Mouse (Mus musculus) ES-CJ7 (cell line): Measurements from ENCODE around the gene Macrod2.

Source experiments
- DNase-seq: peaks from one replicate; pipeline ENCODE4 v3.0.0; 2011; ENCODE audit warnings: low read depth, low spot score

Macrod2 gene

DNA sequence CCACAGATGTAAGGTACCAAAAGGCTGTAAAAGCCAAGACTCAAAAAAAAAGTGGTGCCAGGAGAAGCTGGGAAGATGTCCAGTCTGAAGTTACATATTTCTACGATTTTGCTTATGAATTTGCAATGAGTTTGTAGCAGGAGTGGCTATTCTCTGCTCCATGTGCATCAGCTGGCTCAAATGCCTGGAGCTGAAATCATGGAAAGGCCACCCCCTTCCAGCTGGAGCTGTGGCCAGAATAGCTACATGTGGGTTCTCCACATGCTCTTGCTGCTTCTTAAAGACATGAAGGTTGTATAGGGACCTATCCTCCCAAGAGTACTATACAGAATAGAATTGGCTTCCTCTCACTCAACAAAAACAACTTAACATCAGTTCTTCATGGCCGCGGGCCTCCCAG, 1777.6 kb downstream of the Macrod2 start:
- no peak for DNase-seq

DNA sequence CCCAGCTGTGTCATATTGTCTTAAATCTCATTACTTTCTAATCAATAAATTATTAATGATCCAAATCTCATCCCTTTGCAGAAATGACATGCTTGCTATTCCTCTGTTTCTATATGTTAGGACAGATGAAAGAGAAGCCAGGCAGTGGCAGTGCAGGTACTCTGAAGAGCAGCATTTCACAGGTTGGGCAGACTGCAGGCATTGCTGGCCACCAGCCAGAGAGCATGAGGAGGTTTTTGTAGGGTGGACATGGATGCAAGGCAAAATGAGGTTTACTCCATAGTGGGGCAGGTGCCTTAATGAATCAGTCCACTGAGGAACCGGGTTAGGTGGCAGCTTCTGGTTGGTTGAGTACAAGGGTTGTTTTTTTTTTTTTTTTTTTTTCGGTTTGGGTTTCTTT, 1778.9 kb downstream of the Macrod2 start:
- no peak for DNase-seq

DNA sequence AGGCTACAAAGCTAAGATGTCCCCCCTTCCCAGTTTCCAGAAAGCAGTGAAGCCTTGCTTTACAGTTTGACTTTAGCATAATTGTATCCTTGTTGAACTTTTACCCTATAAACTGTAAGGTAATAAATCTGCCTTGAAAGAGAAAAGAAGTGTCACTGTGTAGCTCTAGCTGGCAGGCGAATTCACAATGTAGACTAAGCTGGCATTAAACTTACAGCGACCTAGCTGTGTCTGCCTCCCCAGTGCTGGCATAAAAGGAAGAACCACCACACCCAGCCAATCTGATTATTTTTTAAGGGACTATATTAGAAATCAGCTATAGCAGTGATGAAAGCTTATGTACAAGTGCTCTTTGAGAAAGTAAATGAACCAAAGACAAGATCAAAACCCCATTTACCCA, 1791.8 kb downstream of the Macrod2 start:
- DNase-seq = no peak

DNA sequence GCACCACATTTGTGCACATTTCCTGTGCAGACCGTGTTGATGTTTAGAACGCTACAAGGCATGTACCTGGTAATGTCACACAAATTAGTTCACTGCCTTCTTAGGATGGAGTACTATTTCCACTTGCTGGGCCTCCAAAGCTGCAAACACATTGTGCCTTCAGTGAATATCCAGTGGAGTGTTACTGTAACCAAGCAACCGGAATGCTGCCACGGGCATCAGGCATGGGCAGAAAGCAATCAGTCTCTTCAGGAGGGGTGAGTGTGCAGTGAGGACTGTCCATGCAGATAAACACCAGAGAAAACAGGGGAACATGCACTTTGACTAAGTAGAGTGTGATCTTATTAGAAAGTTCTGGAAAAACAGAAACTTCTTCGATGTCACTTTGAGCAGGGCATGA, 1792.3 kb downstream of the Macrod2 start:
- no peak for DNase-seq

DNA sequence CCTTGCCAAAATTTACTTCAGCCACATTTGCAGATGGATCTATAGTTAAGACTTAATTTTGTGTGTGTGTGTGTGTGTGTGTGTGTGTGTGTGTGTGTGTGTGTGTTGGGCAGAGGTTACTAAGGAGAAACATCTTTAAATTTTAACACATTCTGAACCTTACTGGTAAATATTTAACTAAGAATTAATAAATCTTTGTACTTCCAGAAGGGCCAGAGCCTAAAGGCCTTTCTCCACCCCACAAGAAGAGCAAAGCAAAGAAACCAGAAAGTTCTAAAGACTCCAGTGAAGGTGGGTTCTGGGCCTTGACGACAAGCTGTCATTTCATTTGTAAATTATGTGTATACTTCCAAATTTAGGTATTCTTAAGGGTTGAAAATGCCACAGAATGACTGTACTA, 1822.3 kb downstream of the Macrod2 start:
- DNase-seq = no peak

DNA sequence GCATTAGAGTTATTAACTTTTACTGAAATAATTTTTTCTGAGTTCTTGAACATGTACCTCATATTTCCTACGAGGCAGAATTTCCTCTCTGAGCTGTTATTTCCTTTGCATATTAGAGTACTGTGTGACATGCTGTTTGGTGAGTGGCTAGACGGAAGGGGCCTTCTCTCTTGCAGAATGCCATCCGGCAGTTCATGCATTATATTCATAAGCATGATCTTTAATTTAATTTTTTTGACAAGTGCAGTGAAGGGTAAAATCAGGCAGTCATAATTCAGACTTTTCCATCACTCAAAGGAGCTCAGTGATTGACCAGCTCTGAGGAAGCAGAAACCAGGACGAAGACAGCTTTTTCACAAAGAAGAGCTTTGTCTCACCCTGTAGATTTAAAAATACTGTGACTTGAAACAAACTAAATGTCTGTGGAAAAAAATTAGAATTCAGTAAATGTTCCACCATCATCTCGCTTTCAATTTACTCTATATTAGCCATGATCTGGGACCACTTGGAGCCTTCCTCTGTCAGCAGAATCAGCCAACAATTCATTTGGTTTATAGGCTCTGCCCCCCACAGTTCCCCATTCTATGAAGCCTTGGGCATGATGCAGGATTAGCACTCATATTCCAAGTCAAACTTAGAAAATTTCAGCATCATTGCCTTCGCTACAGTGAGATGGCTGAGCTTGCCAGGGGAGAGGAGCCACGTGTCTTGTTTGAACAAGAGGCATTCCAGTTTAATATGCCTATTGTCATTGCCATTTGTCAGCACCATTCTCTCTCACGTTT, 1827.2 kb downstream of the Macrod2 start:
- no peak for DNase-seq

DNA sequence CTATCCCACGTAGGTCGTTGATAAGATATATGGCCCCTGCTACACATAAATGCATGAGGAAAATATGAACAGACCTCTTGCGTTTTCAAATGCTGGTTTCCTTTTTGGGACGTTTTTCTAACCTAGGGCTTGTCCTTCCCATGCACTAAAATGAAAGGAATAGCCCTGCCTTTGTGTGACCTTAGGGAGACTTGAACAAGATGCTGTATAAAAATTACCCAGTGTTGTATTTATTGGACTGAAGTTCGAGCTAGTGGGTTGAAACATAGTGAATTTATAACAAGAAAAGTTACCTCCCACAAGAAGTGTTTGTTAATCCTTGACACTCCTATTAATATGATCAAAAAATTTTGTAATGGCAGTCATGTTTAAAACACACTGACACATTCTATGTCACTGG, 1827.8 kb downstream of the Macrod2 start:
- DNase-seq = no peak

DNA sequence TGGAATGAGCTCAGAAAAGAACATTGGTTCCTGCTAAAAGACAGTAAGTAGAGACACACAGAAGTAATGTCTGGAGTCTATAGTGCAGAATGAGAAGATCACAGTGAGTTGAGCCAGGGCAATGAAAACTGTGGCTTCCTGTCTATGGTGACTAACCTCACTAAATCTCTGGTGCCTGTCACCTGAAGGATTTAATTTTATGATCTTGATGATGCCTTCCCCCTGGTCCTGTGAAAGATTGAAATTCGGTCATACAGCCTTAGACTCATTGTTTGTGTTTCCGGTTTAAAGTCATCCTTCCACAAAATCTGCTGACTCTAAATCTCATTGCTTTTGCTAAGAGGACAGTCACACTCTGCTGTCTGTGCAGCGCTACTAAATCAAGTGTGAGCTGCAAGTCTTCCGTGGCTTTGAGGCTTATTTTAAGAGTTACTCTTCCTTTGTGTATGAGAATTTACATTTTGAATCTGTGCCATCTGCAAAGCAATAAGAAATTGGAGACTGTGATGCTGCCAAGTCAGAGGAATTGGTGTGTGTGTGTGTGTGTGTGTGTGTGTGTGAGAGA, 1836.0 kb downstream of the Macrod2 start:
- DNase-seq = no peak

DNA sequence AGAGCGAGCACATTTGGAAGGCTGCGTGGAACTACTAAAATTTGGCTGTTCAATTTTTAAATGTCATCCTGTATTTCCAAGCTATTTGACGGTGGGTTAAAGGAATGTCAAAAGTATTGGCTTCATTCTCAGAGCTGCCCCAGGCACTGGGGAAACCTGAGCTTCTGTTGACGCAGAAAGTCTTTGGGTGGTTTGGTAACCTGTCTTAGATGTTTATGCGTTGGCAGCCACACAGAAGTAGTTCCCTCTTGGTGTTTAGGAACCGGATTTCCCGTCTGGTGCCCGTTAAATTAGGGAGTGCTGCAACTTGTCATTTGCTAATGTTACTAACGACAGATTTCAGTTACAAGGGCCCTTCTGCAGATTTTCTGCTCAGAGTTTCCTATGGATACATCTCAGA, 1837.7 kb downstream of the Macrod2 start:
- DNase-seq = no peak

DNA sequence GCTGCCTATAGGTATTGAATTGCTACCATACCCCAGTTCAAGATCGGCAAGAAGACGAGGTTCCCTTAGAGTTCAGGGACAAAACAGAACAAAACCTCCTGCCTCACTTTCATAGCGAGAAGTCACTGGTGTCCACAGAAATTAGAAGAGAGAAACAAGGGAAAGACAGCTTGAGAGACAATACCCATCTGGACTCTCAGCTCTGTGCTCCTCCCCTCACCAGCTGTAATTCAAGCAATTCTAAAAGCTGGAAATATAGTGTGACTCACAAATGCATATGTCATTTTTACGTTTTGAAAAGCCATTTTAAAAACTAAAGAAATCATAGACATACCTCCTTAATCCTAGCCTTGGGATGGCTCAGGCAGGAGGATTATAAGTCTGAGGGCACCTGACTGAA, 1848.4 kb downstream of the Macrod2 start:
- DNase-seq = no peak

DNA sequence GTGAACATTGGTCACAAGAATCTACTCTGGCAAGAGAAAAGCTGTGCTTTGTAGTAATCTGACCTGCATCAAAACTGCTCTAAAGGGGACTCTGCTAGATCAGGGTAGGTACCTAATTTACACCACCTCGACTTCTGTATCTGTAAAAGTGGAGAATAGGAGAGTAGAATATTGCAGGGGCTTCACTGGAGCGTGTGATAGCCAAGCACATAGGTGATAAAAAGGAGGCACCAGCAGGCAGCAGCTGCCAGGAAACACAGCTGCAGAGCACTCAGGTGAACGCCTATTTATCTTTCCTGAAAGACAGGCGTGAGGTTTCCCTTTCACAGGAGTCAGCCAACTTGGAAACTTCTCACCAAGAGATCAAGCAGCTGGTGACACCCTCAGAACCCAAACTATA, 1855.3 kb downstream of the Macrod2 start:
- no peak for DNase-seq

DNA sequence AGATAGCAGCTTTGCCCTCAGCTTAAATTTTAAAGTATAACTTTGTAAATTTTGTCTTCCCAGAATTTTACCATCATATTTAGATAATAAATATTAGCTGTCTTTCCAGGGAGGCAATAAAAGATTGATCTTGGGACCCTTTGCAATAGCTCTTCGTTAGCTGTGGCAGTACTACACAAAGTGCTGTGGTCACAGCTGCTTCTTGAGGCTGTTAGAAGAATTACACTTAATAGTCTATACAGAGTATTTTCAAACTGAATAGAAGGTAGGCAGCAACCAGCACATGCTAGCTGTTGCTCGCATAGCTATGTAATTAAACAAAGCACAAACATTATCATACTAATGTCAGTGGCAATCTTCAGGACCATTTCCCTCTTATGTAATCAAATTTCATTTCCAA, 1856.4 kb downstream of the Macrod2 start:
- no peak for DNase-seq

DNA sequence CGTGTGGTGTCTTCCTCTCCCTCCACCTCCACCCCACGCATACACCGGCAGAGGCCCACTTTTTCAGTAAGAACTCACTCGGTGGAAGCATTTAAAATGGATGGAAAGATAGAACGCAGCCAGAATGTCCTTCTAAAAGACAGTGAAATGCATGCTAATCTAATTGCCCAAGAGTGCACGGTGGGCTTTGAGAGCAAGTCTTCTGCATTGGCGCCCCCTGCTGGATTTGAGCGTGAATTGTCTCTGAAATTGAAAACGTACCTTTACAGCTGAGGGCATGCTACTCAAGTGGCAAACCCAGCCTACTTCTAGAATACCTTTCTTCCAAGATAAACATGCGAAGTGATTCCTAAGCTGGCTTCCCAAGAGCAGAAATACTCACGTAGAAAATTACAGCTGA, 1858.8 kb downstream of the Macrod2 start:
- DNase-seq = peak; percentile 70

DNA sequence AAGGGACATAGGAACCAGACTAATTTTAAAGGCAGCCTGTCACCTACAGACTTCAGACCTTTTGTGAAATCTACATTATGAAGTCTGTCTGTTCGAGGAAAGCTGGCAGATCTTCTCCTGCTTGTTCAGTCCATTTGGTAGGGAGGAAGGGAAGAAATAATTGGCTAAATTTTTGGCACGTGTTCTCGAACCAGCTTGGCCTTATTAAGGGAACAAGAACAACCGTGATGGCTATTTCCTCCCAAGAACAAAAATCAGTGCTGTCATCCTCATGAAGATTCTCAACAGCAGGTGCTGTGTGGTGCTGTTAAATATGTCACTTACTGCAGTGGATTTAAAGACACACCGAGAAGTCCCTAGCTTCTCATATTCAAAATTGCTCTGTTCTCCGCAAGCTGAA, 1859.5 kb downstream of the Macrod2 start:
- no peak for DNase-seq

DNA sequence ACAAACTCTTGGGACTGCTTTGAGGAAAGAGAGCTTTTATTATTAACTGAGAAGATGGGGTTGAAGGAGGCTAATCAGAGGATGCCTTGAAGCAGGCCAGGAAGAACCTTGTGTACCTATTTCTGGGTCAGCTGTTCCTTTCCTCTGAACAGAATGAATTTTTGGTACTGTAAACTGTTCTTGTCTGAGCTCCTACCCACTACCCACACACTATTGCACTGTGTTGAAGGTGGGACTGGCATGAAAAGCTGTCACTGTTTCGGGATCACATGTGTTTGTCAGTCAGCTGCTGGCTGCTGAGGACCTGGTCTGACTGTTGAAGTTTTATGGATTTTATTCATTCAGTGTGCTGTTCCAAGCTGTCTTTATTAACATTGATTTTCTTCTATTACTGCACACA, 1862.4 kb downstream of the Macrod2 start:
- no peak for DNase-seq

DNA sequence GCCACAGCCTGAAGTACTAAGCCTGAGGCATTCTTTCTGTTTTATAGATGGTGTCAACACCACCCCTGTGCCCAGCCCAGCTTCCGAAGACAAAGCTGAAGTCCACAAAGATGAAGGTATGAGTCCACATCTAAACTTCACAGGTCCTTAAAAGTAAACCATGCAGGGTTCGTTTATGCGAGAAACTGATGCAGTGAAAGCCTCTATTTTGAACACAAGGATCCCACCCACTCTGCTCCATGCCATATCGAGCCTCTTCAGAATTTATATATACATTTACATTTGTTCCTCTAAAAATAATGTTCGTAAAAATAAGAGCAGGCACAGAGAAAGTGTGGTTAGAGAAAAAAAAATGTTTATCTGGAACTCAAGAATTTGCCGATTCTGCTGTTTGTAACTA, 1865.9 kb downstream of the Macrod2 start:
- DNase-seq = no peak

DNA sequence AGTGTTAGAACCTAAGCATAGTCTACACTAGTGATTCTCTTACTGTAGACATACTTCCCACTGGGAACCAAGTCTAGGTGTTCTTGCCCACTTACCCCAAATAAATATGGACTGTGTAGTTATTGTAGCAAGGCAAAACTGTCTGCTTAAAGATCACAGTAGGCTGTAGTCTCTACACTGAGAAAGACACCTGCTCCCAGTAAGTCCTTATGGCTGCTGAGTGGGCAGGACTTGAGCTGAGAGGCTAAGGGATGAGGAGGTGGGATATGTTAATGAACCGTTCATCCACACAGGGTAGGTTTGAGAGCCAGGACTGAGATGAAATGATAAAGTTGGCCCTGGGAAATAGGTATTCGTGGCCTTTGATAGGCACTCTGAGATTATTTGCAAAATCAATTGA, 1869.6 kb downstream of the Macrod2 start:
- no peak for DNase-seq

DNA sequence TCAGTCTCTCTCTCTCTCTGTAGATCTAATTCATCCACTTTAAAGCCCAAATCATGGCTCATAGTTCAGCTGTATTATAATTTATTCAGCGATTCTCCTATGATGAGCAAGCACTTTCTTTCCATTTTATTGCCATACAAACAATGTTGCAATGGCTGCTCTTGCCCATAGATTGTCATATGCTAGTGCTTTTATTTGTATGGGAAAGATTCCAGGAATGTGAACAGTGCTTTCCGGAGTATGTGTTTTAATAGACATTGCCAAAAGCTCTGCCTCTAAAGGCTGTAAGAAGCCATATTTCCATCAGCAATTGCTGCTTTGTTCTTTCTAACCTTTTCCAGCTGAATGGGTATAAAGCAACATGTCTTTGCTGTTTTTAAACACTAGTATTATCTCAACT, 1872.7 kb downstream of the Macrod2 start:
- no peak for DNase-seq

DNA sequence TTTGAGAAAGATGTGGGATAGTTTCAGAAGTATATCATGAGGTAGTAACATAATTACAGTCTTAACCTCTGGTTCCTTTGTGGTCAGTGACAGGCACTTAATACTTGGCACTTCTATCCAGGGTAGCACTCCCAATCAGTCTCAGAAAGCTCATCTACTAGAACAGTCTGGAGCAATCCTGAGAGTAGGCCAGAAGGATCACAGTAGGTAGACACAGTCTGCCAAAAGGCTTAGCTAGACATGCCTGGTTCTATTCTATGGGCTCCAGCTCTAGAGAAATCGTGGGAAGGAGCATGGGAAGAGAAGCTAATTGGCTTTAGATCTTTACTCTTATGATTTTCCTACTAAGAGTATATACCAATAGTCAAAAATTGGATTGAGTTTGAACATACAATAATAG, 1891.7 kb downstream of the Macrod2 start:
- DNase-seq = no peak

DNA sequence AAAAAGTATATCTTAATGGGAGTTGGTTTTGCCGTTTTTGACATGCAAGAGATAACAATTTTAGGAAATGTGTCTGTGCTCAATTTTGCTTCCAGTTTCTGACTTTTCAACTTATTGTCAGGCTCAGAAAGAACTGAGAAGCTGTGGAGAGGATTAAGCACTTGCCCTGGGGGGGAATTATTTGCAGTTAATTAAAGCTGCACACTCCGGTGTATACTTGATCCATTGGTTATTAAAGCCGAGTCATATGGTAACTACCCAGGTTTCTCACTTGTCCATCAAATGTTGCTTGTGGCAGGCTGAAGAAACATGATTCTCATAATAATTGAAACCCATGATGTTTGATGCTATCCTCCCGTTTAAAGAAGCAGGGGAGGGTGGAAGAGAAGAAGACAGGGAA, 1899.7 kb downstream of the Macrod2 start:
- no peak for DNase-seq

DNA sequence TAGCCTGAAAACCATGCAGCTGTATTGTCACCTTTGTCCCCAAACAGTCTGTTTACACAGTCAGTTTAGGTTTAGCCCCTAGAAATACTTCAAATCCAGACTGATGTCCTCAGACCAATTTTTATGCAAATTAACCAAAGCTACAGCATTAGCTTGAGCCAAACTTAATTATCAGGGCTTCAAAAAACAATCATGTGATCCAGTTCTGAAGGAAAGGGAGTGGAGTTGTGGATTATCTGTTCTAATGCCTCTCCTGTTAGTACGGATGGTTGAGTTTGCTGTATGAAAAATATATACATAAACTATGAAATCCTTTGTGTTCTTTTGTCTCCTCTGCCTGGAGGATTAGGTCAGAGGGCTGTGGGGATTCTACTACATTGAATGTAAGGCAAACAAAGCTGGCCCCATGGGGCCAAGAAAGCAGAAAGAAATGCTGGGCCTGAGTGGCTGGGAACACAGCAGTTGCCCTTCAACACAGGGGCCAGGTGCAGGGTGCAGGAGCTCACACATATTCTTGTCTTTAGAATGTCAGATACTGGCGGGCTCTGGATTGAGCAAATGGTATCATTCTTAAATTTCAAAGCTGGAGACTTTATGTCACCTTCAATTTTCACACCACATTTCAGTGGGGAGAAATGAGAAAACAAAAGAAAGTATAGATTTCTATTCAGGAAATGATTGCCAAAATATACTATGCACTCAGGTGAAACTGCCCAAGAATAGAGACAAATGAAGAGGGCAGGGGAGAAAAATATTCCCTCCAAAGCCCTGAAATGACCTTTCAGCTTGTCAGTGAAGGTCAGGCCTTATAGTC, 1908.2 kb downstream of the Macrod2 start:
- DNase-seq = no peak

DNA sequence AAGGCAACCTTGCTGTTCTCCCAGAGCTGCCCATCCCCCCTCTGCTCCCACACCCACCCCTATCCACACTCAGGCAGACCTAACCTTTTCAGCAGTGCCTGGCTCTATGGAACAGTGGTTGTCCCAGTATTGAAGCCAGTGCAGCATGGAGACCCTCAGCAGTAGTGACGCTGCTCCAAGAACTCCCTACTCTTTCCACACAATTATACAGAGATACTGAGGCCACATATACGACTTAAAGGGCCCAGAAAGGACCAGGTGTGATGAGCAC, 1908.7 kb downstream of the Macrod2 start:
- DNase-seq = peak; percentile 15

DNA sequence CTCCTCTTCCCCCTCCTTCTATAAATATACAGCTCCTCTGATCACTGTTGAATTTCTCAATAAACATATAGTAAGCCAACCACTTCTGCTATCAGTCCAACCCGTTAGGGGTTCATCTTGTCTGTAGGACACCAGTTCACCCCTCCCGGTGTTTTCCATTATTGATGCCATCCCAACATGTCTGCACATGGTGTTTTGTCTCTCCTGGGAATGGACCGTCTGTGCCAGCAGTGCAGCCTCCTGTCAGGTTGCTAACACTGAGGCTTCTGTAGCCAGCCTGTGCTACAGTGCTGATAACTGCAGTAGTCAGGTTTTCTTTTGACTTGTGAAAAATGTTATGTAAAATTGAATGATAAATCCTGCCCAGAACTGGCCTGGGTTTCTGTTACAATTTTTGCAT, 1928.0 kb downstream of the Macrod2 start:
- DNase-seq = no peak
